Mouse (Mus musculus): ENCODE data around the gene Cmtm7.

- TF ChIP-seq CTCF (IDR thresholded peaks at IDR 0.05; ENCODE audit: control insufficient read depth, insufficient read depth, insufficient read length): no peak
- TF ChIP-seq USF1 (IDR thresholded peaks at IDR 0.05; ENCODE audit: low read depth): no peak
- no peak for TF ChIP-seq MYOG (IDR thresholded peaks at IDR 0.05; ENCODE audit: control insufficient read depth, extremely low read depth, insufficient read length)
- TF ChIP-seq MYOD1 (IDR thresholded peaks at IDR 0.05; ENCODE audit: control insufficient read depth, insufficient read length, low read depth): no peak
- no peak for TF ChIP-seq MAX (IDR thresholded peaks at IDR 0.05)
Observed at GRCm38 (mm10) chr9:114821548-114822289, 40.1 kb upstream of the Cmtm7 start.

Data from C2C12 (cell line).